Mouse (Mus musculus) mesoderm, embryonic 11.5 days (tissue): Measurements from ENCODE around the gene Gm18596.
"Not testable (repeated sequence)": the region's sequence is repeated elsewhere in the genome, so short reads cannot be mapped to it uniquely, and the experiment has no call there.

Experiments
- DNase-seq: peaks from one replicate; pipeline ENCODE4 v3.0.0-alpha.2; 2012; ENCODE audit warnings: low read depth, low spot score

The Gm18596 gene

DNA sequence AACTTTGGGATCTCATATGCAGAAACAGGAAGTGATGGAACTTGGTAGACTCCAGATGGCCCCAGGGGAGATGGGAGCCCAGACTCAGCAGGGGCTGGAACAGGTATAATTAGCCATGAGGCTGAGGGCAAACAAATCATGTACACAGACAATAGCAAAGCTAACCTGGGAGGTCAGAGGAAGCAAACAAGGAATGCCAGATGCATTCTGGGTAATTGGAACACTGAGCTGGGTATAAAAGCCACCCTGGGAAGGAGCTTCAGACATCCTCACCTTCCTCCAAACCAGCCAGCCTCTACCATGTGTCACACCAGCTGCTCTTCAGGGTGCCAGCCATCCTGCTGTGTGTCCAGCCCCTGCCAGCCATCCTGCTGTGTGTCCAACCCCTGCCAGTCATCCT, 31.3 kb downstream of the Gm18596 start, which contains the start of gene Gm10024:
Gene Gm10024 (plus strand): TSS at position 301 of the 400 bp plus-strand sequence.
- DNase-seq: not testable (repeated sequence)

DNA sequence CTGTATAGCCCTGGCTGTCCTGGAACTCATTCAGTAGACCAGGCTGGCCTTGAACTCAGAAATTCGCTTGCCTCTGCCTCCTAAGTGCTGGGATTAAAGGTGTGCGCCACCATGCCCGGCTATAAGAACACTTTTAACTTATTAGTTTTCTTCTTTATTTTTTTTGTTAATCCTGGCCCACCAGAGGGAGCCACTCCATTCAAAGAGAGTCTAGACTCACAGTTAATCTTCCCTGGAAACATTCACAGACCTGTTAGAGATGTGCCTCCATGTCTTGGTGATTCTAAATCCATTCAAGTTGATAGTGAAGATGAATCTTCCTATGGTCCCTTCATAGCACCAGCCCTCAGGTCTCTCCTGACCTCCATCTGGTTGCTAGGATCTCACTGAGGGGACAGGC, 32.6 kb downstream of the Gm18596 start:
- DNase-seq: no peak

DNA sequence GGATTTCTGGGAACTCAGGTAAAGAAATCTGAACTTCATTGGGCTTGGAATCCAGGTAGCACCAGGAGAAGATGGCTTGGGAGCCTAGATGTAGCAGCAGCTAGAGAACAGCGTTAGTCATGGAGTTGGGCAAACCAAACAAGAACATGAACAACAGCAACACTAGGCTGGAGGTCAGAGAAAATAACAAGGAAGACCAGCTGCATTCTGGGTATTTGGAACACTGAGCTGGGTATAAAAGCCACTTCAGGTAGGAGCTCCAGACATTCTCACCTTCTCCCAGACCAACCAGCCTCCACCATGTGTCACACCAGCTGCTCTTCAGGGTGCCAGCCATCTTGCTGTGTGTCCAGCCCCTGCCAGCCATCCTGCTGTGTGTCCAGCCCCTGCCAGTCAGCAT, 36.1 kb downstream of the Gm18596 start, which contains the start of gene Gm10272:
Gene Gm10272 (plus strand): TSS at position 301 of the 400 bp plus-strand sequence.
- no peak for DNase-seq

DNA sequence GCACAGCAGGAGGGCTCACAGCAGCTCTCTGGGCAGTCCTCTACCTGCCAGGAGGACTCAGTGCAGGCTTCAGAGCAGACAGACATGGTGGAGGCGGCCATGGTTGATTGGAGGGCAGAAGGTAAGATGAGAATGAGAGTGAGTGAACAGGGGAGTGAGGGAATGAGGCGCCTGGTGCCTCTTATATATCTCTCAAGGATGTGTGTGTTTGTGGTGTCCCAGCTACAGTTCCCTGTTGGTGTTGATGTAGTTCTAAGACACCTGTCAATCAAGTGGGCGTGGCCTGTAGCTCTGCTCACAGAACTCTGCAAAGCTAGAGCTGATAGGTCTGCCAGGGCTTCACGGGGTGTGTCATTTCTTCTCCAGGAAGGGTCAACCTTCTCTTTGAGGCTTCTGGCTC, 45.3 kb downstream of the Gm18596 start, which contains the start of gene Gm9508:
Gene Gm9508 (minus strand): TSS at position 101 of the 400 bp plus-strand sequence.
- no peak for DNase-seq
